Mouse (Mus musculus): ENCODE results near the gene Cyb561d1. TPM values are rescaled to one million over a fixed set of nuclear protein-coding genes. Genes with fewer than 3 reads are reported as not detected.

The Cyb561d1 gene
- polyA plus RNA-seq, 1 experiment from 2014 or later: 2.3 TPM

DNA sequence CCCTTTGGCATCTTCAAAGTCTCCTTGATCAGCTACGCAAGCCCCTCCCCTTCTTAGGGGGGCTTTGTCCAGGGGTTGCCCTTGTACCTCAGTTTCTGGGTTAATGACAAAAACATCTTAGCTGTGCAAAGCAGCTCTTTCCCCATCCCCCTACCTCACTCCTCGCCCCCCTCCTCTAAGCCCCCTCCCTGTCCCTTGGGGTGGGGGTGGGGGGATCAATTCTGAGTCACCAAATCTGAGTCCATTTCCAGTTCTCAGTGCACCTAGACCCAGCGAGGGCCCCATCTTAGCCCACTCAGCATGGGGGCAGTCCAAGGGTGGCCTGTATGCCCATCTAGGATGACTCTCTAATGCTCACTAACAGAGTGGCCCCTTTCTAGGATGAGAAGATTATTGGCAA is 8.0 kb upstream of the Cyb561d1 start:
- Histone ChIP-seq H3K4me3 (ENCODE audit: low read depth, low read length) (peak overlapping the region; percentile 63), H3K27me3 (replicated peaks; ENCODE audit: control insufficient read depth, insufficient read depth, low read length) (peaks cover 4% of the 10 kb centered on the region; the same call in 1 of the 2 replicates), H3K36me3 (ENCODE audit: control insufficient read depth, insufficient read depth, low read length) (peaks cover 19% of the 10 kb centered on the region), H3K27ac (ENCODE audit: low read depth, low read length) (no peak overlapping the region), H3K9me3 (ENCODE audit: control insufficient read depth, low read length) (no peaks in the 10 kb centered on the region), H3K9ac (ENCODE audit: low read depth, low read length) (peak overlapping the region; percentile 75), H3K4me2 (peak overlapping the region; percentile 89), H3K4me1 (replicated peaks; ENCODE audit: control insufficient read depth, insufficient read depth, low read length) (peaks cover 16% of the 10 kb centered on the region)
- ATAC-seq (replicated peaks; ENCODE audit: low FRiP score): no peak
- WGBS: 85% methylated on average over 3 of the region's 3 CpGs
- DNase-seq (ENCODE audit: low spot score): no peak

DNA sequence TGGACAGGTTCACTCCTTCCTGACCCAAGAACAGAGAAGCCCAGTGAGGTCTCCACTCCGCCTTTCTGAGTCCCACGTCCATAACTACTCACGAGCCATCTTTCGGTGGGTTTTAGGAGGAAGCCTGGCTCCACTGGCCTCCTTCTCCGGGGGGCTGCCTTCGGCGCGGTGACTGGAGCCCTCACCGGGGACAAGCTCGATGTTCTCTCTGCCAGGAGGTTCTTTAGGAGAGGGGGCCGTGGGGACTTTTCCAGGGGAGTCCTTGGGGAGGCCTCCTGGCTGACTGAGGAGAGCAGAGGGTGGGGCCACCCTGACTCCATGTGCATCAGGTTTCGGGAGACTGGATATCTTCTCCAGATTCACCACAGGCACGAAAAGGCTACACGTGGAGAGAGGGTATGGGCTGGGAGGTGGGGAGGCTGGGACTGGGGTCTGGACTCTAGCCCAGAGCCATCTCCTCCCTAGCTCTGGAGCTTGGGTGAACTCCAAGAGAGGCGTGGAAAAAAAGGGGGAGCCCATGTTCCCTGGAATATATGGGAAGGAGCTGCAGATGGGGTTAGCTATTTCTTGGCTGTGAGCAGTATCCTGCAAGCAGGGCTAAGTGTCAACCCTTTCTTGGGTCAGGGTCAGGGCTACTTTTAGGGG is 5.8 kb upstream of the Cyb561d1 start:
- Histone ChIP-seq H3K4me2 (no peak overlapping the region), H3K36me3 (ENCODE audit: control insufficient read depth, insufficient read depth, low read length) (peaks cover 24% of the 10 kb centered on the region), H3K9ac (ENCODE audit: low read depth, low read length) (no peak overlapping the region), H3K9me3 (ENCODE audit: control insufficient read depth, low read length) (no peaks in the 10 kb centered on the region), H3K27ac (ENCODE audit: low read depth, low read length) (no peak overlapping the region), H3K4me1 (replicated peaks; ENCODE audit: control insufficient read depth, insufficient read depth, low read length) (peaks cover 18% of the 10 kb centered on the region), H3K4me3 (ENCODE audit: low read depth, low read length) (no peak overlapping the region), H3K27me3 (replicated peaks; ENCODE audit: control insufficient read depth, insufficient read depth, low read length) (no peaks in the 10 kb centered on the region; the same call in 1 of the 2 replicates)
- ATAC-seq (replicated peaks; ENCODE audit: low FRiP score) (no peak), DNase-seq (ENCODE audit: low spot score) (no peak)
- 89% methylated on average over 15 of the region's 15 CpGs for WGBS

DNA sequence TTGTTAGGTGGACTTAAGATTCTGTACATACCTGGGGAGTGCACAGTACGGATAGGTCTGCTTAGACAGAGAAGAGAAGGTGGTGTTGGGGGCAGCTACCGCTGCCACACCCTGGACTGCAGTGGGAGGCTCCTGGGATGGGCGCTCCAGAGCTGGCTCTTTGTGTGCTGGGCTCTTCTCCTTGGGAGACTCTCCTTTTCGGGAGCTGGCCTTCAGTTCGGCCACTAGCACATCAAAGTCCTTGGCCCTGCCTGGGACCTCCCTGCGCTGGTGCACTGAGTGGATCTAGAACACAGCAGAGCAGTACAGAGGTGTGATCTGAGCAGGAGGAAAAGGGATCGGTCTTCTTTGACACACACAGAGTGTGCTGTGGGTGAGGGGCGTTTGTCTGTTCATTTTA is 4.6 kb upstream of the Cyb561d1 start:
- Histone ChIP-seq H3K36me3 (ENCODE audit: control insufficient read depth, insufficient read depth, low read length) (peaks cover 26% of the 10 kb centered on the region), H3K27me3 (replicated peaks; ENCODE audit: control insufficient read depth, insufficient read depth, low read length) (no peaks in the 10 kb centered on the region), H3K4me2 (no peak overlapping the region), H3K4me1 (replicated peaks; ENCODE audit: control insufficient read depth, insufficient read depth, low read length) (peaks cover 25% of the 10 kb centered on the region), H3K4me3 (ENCODE audit: low read depth, low read length) (no peak overlapping the region), H3K9ac (ENCODE audit: low read depth, low read length) (no peak overlapping the region), H3K9me3 (ENCODE audit: control insufficient read depth, low read length) (no peaks in the 10 kb centered on the region), H3K27ac (ENCODE audit: low read depth, low read length) (no peak overlapping the region)
- ATAC-seq (replicated peaks; ENCODE audit: low FRiP score): no peak
- 92% methylated on average over 8 of the region's 8 CpGs for WGBS
- no peak for DNase-seq (ENCODE audit: low spot score)

DNA sequence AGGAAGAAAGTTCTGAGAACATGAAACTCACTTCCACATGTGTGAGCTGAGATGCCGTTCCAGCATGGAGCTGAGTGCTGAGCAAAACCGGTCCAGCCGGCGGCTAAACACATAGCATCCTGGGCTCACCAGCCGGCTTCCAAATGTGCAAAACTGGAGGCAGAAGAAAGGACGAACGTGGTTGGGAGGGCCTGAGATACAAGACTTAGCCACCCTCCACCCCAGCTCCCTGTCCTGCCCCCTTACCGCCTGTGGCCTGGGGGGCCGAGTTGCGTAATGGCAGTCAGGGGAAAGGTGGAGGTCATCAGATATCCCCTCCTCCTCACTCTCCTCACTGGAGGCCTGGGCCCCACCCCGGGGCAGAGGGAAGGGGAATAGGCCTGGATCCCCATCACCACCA is 3.5 kb upstream of the Cyb561d1 start:
- Histone ChIP-seq H3K27me3 (replicated peaks; ENCODE audit: control insufficient read depth, insufficient read depth, low read length) (no peaks in the 10 kb centered on the region), H3K9me3 (ENCODE audit: control insufficient read depth, low read length) (no peaks in the 10 kb centered on the region), H3K4me1 (replicated peaks; ENCODE audit: control insufficient read depth, insufficient read depth, low read length) (peaks cover 28% of the 10 kb centered on the region), H3K36me3 (ENCODE audit: control insufficient read depth, insufficient read depth, low read length) (peaks cover 26% of the 10 kb centered on the region), H3K27ac (ENCODE audit: low read depth, low read length) (no peak overlapping the region), H3K4me2 (no peak overlapping the region), H3K9ac (ENCODE audit: low read depth, low read length) (no peak overlapping the region), H3K4me3 (ENCODE audit: low read depth, low read length) (no peak overlapping the region)
- WGBS: 77% methylated on average over 11 of the region's 11 CpGs
- ATAC-seq (replicated peaks; ENCODE audit: low FRiP score): no peak
- DNase-seq (ENCODE audit: low spot score): no peak

DNA sequence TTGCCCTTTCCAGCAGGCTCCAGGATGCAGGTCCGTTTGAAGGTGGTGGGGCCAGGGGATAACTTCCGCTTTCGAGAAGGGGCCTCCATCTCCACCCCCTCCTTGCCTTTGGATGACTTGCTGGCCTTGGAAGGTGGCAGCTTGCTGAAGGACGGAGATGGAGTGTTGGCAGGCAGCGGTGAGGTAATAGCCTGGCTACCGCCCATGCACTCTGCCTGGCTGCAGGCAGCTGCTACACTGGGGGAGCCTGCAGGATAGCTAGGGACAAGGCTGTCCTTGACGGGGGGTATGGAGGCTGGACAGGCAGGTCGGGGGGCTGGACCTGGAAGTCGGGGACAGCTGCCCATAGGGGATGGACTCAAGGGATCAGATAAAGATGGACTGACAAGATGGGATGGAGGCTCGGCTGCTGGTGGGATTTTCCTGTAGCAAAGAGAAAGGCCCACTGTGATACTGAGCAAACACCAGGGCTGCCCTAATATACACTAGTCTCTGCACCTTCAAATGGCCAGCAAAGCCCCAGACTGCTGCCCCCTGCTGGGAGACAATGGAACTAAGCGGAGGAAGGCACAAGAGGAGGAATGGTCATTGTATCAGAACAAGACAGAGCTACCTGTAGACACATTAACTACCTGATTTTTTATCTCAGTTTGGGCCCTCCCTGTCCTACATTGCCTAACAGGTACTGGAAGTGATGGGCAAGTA is 2.8 kb upstream of the Cyb561d1 start:
- H3K36me3 ChIP-seq (ENCODE audit: control insufficient read depth, insufficient read depth, low read length): peaks cover 26% of the 10 kb centered on the region

DNA sequence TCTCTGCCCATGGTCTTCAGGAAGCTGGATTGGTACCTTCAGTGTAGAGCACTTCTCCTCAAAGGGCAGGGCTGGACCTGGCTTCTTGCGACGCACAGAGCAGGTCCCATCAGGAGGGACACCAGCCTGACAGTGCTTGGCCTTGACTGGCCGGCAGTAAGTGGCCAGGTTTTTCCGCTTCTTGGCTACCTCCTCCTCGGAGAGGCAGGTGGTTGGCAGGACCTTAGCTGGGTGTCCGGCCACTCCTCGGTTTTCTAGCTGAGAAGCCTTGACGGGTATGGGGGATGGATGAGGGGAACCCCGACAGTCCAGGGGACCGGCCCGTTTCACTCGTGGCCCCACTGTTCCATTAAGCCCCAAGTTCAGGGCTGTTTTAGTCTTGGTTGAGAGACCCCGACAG is 2.2 kb upstream of the Cyb561d1 start:
- Histone ChIP-seq H3K36me3 (ENCODE audit: control insufficient read depth, insufficient read depth, low read length) (peaks cover 26% of the 10 kb centered on the region), H3K27me3 (replicated peaks; ENCODE audit: control insufficient read depth, insufficient read depth, low read length) (no peaks in the 10 kb centered on the region), H3K27ac (ENCODE audit: low read depth, low read length) (no peak overlapping the region), H3K4me1 (replicated peaks; ENCODE audit: control insufficient read depth, insufficient read depth, low read length) (peaks cover 18% of the 10 kb centered on the region), H3K9me3 (ENCODE audit: control insufficient read depth, low read length) (no peaks in the 10 kb centered on the region), H3K9ac (ENCODE audit: low read depth, low read length) (no peak overlapping the region), H3K4me3 (ENCODE audit: low read depth, low read length) (no peak overlapping the region), H3K4me2 (no peak overlapping the region)
- no peak for DNase-seq (ENCODE audit: low spot score)
- WGBS: 91% methylated on average over 13 of the region's 13 CpGs
- ATAC-seq (replicated peaks; ENCODE audit: low FRiP score): no peak

More for the DNA sequence above, 2.8 kb upstream of the Cyb561d1 start:
- H3K4me2 ChIP-seq: no peak overlapping the region
- DNase-seq (ENCODE audit: low spot score) (peak; percentile 73), ATAC-seq (replicated peaks; ENCODE audit: low FRiP score) (no peak)
- H3K27ac ChIP-seq (ENCODE audit: low read depth, low read length): no peak overlapping the region
- H3K4me1 ChIP-seq (replicated peaks; ENCODE audit: control insufficient read depth, insufficient read depth, low read length): peaks cover 22% of the 10 kb centered on the region
- H3K9me3 ChIP-seq (ENCODE audit: control insufficient read depth, low read length): no peaks in the 10 kb centered on the region
- no peaks in the 10 kb centered on the region for H3K27me3 ChIP-seq (replicated peaks; ENCODE audit: control insufficient read depth, insufficient read depth, low read length)
- 78% methylated on average over 11 of the region's 11 CpGs for WGBS
- no peak overlapping the region for H3K4me3 ChIP-seq (ENCODE audit: low read depth, low read length)
- H3K9ac ChIP-seq (ENCODE audit: low read depth, low read length): no peak overlapping the region

DNA sequence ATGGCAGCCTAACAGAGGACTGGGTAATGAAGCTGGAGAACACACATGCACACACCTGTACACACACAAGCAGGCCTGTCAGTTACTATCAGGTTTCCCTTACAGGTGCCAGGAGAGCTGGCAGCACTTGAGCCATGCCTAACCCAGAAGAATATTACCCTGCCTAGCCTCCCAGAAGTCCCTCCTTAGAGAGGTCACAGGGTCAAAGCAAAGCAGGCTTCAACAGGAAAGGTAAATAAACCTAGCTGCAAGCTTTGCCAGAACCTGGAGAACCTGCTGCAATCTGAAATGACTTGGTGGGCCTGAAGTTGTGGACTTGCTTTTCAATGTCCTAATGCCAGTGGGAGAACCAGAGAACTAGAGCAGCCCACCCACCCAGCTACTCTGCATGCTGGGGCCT is 1.5 kb upstream of the Cyb561d1 start:
- Histone ChIP-seq H3K4me1 (replicated peaks; ENCODE audit: control insufficient read depth, insufficient read depth, low read length) (peaks cover 18% of the 10 kb centered on the region), H3K4me2 (no peak overlapping the region), H3K4me3 (ENCODE audit: low read depth, low read length) (no peak overlapping the region), H3K27me3 (replicated peaks; ENCODE audit: control insufficient read depth, insufficient read depth, low read length) (no peaks in the 10 kb centered on the region), H3K9ac (ENCODE audit: low read depth, low read length) (no peak overlapping the region), H3K9me3 (ENCODE audit: control insufficient read depth, low read length) (no peaks in the 10 kb centered on the region), H3K27ac (ENCODE audit: low read depth, low read length) (no peak overlapping the region), H3K36me3 (ENCODE audit: control insufficient read depth, insufficient read depth, low read length) (peaks cover 26% of the 10 kb centered on the region)
- ATAC-seq (replicated peaks; ENCODE audit: low FRiP score) (no peak), DNase-seq (ENCODE audit: low spot score) (no peak)

DNA sequence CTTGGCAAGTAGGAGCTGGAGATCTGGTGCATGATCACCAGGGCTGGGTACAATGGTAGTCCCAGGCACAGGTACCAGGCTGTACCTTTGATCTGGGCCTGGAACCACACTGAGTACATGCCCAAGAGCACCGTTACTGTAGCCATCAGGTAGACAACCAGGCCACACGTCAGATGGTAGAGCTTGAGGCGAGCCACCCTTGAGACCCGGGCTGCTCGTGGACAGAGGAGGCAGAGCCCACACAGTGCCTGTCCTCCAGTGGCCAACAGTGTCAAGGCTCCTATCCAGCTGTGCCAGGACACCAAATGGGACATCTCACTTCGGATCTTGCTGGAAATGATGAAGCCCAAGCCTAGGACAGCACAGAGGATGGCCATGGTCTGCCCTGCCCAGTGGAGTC is 1.8 kb downstream of the Cyb561d1 start:
- peak overlapping the region; percentile 76 for H3K4me3 ChIP-seq (ENCODE audit: low read depth, low read length)
- H3K4me1 ChIP-seq (replicated peaks; ENCODE audit: control insufficient read depth, insufficient read depth, low read length): peaks cover 38% of the 10 kb centered on the region
- H3K9ac ChIP-seq (ENCODE audit: low read depth, low read length): 0 out of 2 replicates have a peak overlapping the region, but pooled peaks have one; percentile 17
- WGBS: 91% methylated on average over 6 of the region's 6 CpGs
- peaks cover 8% of the 10 kb centered on the region for H3K36me3 ChIP-seq (ENCODE audit: control insufficient read depth, insufficient read depth, low read length)
- ATAC-seq (replicated peaks; ENCODE audit: low FRiP score) (no peak), DNase-seq (ENCODE audit: low spot score) (no peak)
- no peaks in the 10 kb centered on the region for H3K27me3 ChIP-seq (replicated peaks; ENCODE audit: control insufficient read depth, insufficient read depth, low read length)
- no peaks in the 10 kb centered on the region for H3K9me3 ChIP-seq (ENCODE audit: control insufficient read depth, low read length)
- H3K4me2 ChIP-seq: peak overlapping the region; percentile 77
- H3K27ac ChIP-seq (ENCODE audit: low read depth, low read length): no peak overlapping the region

DNA sequence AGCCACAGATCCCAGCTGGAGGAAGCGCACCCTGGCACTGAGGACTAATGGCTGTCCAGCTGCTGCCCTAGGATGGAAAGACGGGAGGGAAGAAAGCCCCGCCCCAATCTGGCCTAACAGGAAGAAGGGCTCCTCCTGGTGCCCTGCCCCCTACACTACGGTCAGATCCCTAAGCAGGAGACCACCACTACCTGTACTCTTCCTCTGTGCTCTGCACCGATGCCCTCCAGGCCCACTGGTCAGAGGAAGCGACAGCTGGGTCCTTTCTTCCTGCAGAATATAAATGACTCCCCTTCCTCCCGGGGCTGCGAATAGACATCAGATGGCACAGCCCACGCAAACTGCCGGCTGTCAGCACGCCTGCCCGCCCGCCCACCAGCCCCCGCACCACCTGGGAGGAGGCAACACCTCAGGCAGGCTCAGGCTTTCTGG is 3.9 kb downstream of the Cyb561d1 start:
- peak overlapping the region; percentile 34; the same call in 1 of the 2 replicates for H3K4me2 ChIP-seq
- H3K27me3 ChIP-seq (replicated peaks; ENCODE audit: control insufficient read depth, insufficient read depth, low read length): no peaks in the 10 kb centered on the region
- H3K27ac ChIP-seq (ENCODE audit: low read depth, low read length): no peak overlapping the region
- 0 out of 2 replicates have a peak, but pooled peaks cover 3% of the 10 kb centered on the region for H3K36me3 ChIP-seq (ENCODE audit: control insufficient read depth, insufficient read depth, low read length)
- H3K9me3 ChIP-seq (ENCODE audit: control insufficient read depth, low read length): no peaks in the 10 kb centered on the region
- H3K4me1 ChIP-seq (replicated peaks; ENCODE audit: control insufficient read depth, insufficient read depth, low read length): peaks cover 38% of the 10 kb centered on the region
- WGBS: 28% methylated on average over 14 of the region's 14 CpGs
- H3K4me3 ChIP-seq (ENCODE audit: low read depth, low read length): no peak overlapping the region
- ATAC-seq (replicated peaks; ENCODE audit: low FRiP score) (no peak), DNase-seq (ENCODE audit: low spot score) (no peak)
- no peak overlapping the region for H3K9ac ChIP-seq (ENCODE audit: low read depth, low read length)

Data from liver, embryonic 11.5 days (tissue).